Mouse (Mus musculus): Measurements from ENCODE around the gene Ankrd27. TPM values are rescaled to one million over a fixed set of nuclear protein-coding genes. Genes with fewer than 3 reads are reported as not detected.

Ankrd27 gene
- total and polyA plus RNA-seq, 3 experiments = 49.0 to 103 (median 74.9) TPM

DNA sequence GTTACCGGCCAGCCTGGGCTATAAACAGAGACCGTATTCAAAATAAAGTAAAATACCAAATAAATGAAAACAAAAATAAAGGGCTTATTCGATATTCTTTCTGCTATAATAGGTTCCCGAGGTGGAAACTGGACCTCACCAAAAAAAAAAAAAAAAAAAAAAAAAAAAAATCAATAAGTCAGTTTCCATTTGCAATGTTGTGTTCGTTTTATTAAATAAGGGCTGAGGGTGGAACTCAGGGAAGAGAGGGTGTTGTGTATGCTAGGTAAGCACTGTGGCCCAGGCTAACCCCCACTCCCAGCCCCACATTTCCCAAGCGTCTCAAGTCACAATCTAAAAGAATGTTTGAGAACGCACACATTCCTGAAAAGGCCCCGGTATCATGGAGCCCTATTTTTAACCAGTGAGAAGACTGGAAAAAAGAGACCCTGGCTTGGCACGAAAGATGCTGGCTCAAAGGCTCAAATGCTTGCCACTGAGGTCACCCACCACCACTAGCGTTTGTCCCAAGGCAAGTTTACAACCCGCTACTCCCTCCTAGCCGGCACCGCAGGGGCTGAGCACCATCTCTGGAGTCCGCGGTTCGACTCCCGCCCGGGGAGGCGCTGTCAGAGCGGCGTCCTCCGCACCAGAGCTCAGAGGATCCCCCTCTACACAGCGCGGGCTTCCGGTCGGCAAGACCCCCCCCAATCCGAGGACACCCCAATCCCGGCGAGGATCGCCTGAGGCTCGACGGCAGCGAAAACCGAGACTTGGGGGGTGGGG is 60.5 kb downstream of the Ankrd27 start:
- peak overlapping the region; percentile 87 to 88 for H3K4me3 ChIP-seq (ENCODE audit: control insufficient read depth in 1 of 2, insufficient read depth in 1 of 2, low read depth in 2 of 2, low read length in 2 of 2)
- no peak for TF ChIP-seq NRF1 (IDR thresholded peaks at IDR 0.05; ENCODE audit: insufficient read depth, low read depth, low read length, poor library complexity, severe bottlenecking)
- 0 out of 2 replicates have a peak, but pooled peaks have one; percentile 41 for TF ChIP-seq CHD1 (IDR thresholded peaks at IDR 0.05; ENCODE audit: low read depth, low read length)
- TF ChIP-seq ZMIZ1 (IDR thresholded peaks at IDR 0.05; ENCODE audit: low read depth, low read length) = no peak
- no peak for TF ChIP-seq TAL1 (IDR thresholded peaks at IDR 0.05; ENCODE audit: low read length)
- TF ChIP-seq SIN3A (IDR thresholded peaks at IDR 0.05; ENCODE audit: low read length) = peak; percentile 36; the same call in 1 of the 2 replicates
- TF ChIP-seq POLR2AphosphoS2 (IDR thresholded peaks at IDR 0.05; ENCODE audit: low read length) = no peak
- TF ChIP-seq GATA1 (IDR thresholded peaks at IDR 0.05; ENCODE audit: low read depth, low read length) = no peak
- TF ChIP-seq RCOR1 (IDR thresholded peaks at IDR 0.05; ENCODE audit: low read depth, low read length) = no peak
- TF ChIP-seq CTCF (IDR thresholded peaks at IDR 0.05 in 2 of 3, conservative IDR thresholded peaks at IDR 0.05 in 1 of 3; ENCODE audit: control insufficient read depth in 1 of 3, insufficient read depth in 1 of 3, low read depth in 2 of 3, low read length in 3 of 3, poor library complexity in 1 of 3, severe bottlenecking in 1 of 3) = 0 out of 6 replicates have a peak, but pooled peaks of 1 of the 3 experiments have one; percentile 2
- peak overlapping the region; percentile 29; the same call in 1 of the 2 replicates for H3K27ac ChIP-seq (ENCODE audit: control insufficient read depth, low read depth, low read length)
- peak; percentile 60 for DNase-seq (ENCODE audit: low read depth, low spot score)
- H3K9ac ChIP-seq (ENCODE audit: control insufficient read depth, low read depth, low read length, poor library complexity, severe bottlenecking) = peak overlapping the region; percentile 87
- peaks cover 2 to 11% of the 10 kb centered on the region in 2 experiments for H3K4me1 ChIP-seq (ENCODE audit: control insufficient read depth in 1 of 2, insufficient read depth in 2 of 2, low read length in 2 of 2)
- H3K36me3 ChIP-seq (ENCODE audit: control insufficient read depth in 1 of 2, insufficient read depth in 2 of 2, low read length in 2 of 2) = peaks cover 2 to 14% of the 10 kb centered on the region in 2 experiments; a peak in 3 of 4 replicates
- H3K27me3 ChIP-seq (ENCODE audit: control insufficient read depth in 1 of 2, insufficient read depth in 2 of 2, low read length in 2 of 2) = no peaks in the 10 kb centered on the region
- peaks cover 10% of the 10 kb centered on the region for H3K79me2 ChIP-seq (ENCODE audit: control insufficient read depth, insufficient read depth, low read length, poor library complexity)
- H3K9me3 ChIP-seq (replicated peaks; ENCODE audit: insufficient read depth, low read length) = no peaks in the 10 kb centered on the region

DNA sequence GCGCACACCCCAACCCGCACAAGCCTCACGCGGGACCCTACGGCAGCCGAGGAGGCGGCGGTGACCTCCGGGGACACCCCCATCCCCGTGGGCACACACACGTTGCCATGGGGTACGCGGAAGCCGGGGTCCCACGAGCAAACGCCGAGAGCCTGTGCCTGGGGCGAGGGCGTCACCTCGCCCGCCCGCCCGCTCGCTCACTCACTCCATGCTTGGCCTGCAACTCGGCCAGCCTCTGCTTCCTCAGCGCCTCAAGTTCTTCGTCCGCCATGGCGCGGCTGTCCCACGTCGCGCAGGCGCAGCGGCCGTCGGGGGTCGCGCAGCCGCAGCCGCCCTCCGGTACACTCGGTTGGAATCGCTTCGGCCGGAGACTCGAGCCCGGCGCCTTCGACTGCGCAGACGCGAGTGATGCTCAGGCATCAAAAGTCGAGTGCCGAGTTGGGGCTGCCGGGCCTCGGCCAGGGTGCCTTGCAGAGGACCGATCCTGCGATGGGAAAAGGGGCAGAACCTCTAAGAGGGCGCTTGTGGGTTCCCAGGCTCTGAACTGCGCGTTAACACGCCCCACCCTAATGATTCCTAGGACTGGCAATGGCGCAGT is 61.2 kb downstream of the Ankrd27 start, which contains the start of gene Pdcd5:
Gene Pdcd5 (minus strand): TSS at position 421 of the 598 bp plus-strand sequence.
- H3K4me3 ChIP-seq (ENCODE audit: control insufficient read depth in 1 of 2, insufficient read depth in 1 of 2, low read depth in 2 of 2, low read length in 2 of 2) = peak within 1 kb of the TSS; percentile 87 to 88
- no peaks in the 10 kb centered on the region for H3K27me3 ChIP-seq (ENCODE audit: control insufficient read depth in 1 of 2, insufficient read depth in 2 of 2, low read length in 2 of 2)
- peaks cover 2 to 11% of the 10 kb centered on the region in 2 experiments for H3K4me1 ChIP-seq (ENCODE audit: control insufficient read depth in 1 of 2, insufficient read depth in 2 of 2, low read length in 2 of 2)
- H3K79me2 ChIP-seq (ENCODE audit: control insufficient read depth, insufficient read depth, low read length, poor library complexity) = peaks cover 10% of the 10 kb centered on the region
- no peaks in the 10 kb centered on the region for H3K9me3 ChIP-seq (replicated peaks; ENCODE audit: insufficient read depth, low read length)
- H3K27ac ChIP-seq (ENCODE audit: control insufficient read depth, low read depth, low read length) = peak within 1 kb of the TSS; percentile 62
- peak within 1 kb of the TSS; percentile 87 for H3K9ac ChIP-seq (ENCODE audit: control insufficient read depth, low read depth, low read length, poor library complexity, severe bottlenecking)
- peaks cover 0 to 14% of the 10 kb centered on the region in 2 experiments; a peak in 3 of 4 replicates for H3K36me3 ChIP-seq (ENCODE audit: control insufficient read depth in 1 of 2, insufficient read depth in 2 of 2, low read length in 2 of 2)
- peak; percentile 98 for DNase-seq (ENCODE audit: low read depth, low spot score)
- TF ChIP-seq TAL1 (IDR thresholded peaks at IDR 0.05; ENCODE audit: low read length) (no peak), MYB (IDR thresholded peaks at IDR 0.05; ENCODE audit: low read depth, low read length) (no peak), CHD2 (IDR thresholded peaks at IDR 0.05; ENCODE audit: low read length) (no peak), RCOR1 (IDR thresholded peaks at IDR 0.05; ENCODE audit: low read depth, low read length) (no peak), MAZ (IDR thresholded peaks at IDR 0.05; ENCODE audit: low read depth, low read length) (peak; percentile 86; the same call in 1 of the 2 replicates), E2F4 (IDR thresholded peaks at IDR 0.05; ENCODE audit: borderline replicate concordance, low read depth, low read length) (no peak), ETS1 (IDR thresholded peaks at IDR 0.05; ENCODE audit: low read depth, low read length) (peak; percentile 33; the same call in 1 of the 2 replicates), RAD21 (IDR thresholded peaks at IDR 0.05; ENCODE audit: low read depth, low read length) (no peak), BHLHE40 (IDR thresholded peaks at IDR 0.05; ENCODE audit: borderline replicate concordance, low read depth, low read length) (no peak), CHD1 (IDR thresholded peaks at IDR 0.05; ENCODE audit: low read depth, low read length) (no peak), CTCF (IDR thresholded peaks at IDR 0.05 in 2 of 3, conservative IDR thresholded peaks at IDR 0.05 in 1 of 3; ENCODE audit: control insufficient read depth in 1 of 3, insufficient read depth in 1 of 3, low read depth in 2 of 3, low read length in 3 of 3, poor library complexity in 1 of 3, severe bottlenecking in 1 of 3) (no peak), TCF12 (IDR thresholded peaks at IDR 0.05; ENCODE audit: low read depth, low read length) (no peak), SMC3 (IDR thresholded peaks at IDR 0.05; ENCODE audit: low read depth, low read length) (no peak), EP300 (IDR thresholded peaks at IDR 0.05; ENCODE audit: low read depth in 1 of 2, low read length in 2 of 2) (0 out of 4 replicates have a peak, but pooled peaks of 1 of the 2 experiments have one; percentile 5), MAFK (IDR thresholded peaks at IDR 0.05; ENCODE audit: borderline replicate concordance, low read depth, low read length) (no peak), KAT2A (conservative IDR thresholded peaks at IDR 0.05; ENCODE audit: low read depth, low read length) (no peak; the same call in 1 of the 2 replicates), USF2 (IDR thresholded peaks at IDR 0.05; ENCODE audit: borderline replicate concordance in 1 of 2, insufficient read depth in 1 of 2, low read depth in 1 of 2, low read length in 2 of 2) (no peak), TBP (IDR thresholded peaks at IDR 0.05; ENCODE audit: low read depth, low read length) (no peak), UBTF (IDR thresholded peaks at IDR 0.05; ENCODE audit: borderline replicate concordance, insufficient read depth, low read depth, low read length) (0 out of 2 replicates have a peak, but pooled peaks have one; percentile 38), SIN3A (IDR thresholded peaks at IDR 0.05; ENCODE audit: low read length) (peak; percentile 96), ZKSCAN1 (IDR thresholded peaks at IDR 0.05; ENCODE audit: low read depth, low read length) (no peak), MYC (IDR thresholded peaks at IDR 0.05; ENCODE audit: low read depth, low read length) (no peak), POLR2A (IDR thresholded peaks at IDR 0.05; ENCODE audit: control insufficient read depth in 1 of 2, insufficient read depth in 1 of 2, low read depth in 1 of 2, low read length in 2 of 2, poor library complexity in 1 of 2) (peak; percentile 35 to 75; a peak in 2 of 4 replicates)
